Mouse (Mus musculus): ENCODE data around the gene Nob1.

The Nob1 gene

GRCm38 (mm10) chr8:107385063-107385462 is 39.8 kb downstream of the Nob1 start:
- DNase-seq, result no peak

GRCm38 (mm10) chr8:107384651-107385050 is 40.2 kb downstream of the Nob1 start:
- DNase-seq, result no peak

- no peak for DNase-seq
These were observed 42.0 kb downstream of the Nob1 start for GRCm38 (mm10) chr8:107382898-107383297.

GRCm38 (mm10) chr8:107381666-107382065 is 43.2 kb downstream of the Nob1 start:
- no peak for DNase-seq

- no peak for DNase-seq
These were observed 44.1 kb downstream of the Nob1 start for GRCm38 (mm10) chr8:107380734-107381133.

GRCm38 (mm10) chr8:107377346-107377745 is 47.5 kb downstream of the Nob1 start:
- DNase-seq, result no peak

- DNase-seq, result no peak
These were observed 54.5 kb downstream of the Nob1 start for GRCm38 (mm10) chr8:107370311-107370710.
